Mouse (Mus musculus): ENCODE data around the gene Alkbh1.

The Alkbh1 gene

DNA sequence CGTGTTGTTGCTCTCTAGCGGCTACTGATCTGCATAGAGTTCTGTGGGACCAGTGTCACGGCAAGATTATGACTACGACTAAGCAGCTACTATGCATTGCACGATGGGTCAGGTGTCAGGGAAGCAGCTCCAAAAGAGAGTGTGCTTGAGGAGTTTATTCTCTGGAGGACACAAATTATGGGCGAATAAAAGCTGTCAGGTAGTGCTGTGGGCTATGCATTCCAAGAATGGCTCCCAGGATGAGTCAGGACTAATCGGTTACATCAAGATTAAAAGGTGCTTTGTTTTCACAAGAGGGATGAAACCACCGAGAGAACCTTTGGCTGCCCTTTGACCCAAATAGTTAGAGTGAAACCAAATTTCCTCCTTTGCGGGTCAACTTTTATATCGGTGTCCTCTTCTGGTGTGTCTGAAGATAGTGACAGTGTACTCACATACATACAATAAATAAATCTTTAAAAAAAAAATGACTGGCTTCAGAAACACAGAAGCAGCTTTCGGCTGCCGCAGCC lies 23.8 kb downstream of the Alkbh1 start:
- in situ Hi-C loops (cut with MboI; ENCODE audit: low sequenced_read_pairs), result no loop called here

DNA sequence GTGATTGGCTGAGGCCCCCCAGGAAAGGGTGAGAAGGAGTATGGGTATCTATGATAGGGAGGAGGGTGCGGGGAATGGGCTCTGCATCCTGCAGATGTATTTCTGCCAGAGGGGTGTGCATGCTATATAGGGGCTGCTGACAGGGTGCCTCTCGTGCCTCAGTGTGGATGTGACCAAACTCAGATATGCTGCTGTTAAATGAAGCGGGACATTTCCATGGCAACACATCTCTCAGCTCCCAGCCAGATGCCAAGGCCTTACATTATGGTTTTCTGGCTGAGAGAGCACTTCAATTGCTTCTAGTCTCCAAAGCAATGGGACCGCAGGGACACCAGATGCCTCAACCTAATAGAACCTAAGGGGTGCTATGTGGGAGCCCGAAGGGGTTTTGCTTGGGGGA lies 24.9 kb downstream of the Alkbh1 start:
- in situ Hi-C loops (cut with MboI; ENCODE audit: low sequenced_read_pairs), result no loop called here

DNA sequence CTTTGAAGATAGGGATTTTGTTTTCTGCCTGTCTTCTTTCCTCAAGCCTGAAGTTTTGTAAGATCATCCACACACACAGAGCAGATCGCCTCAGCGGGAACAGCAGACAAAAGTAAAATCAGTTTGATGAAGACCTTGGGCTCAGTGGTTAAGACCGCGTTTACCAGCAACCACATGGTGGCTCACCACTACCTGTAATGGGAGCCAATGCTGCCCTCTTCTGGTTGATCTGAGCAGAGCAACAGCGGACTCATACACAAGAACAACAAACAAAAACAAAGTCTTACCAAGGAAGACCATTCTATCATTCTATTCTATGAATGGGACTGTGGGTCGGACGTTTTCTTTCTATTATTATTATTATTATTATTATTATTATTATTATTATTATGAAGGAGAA lies 27.1 kb downstream of the Alkbh1 start:
- in situ Hi-C loops (cut with MboI; ENCODE audit: low sequenced_read_pairs), result no loop called here

DNA sequence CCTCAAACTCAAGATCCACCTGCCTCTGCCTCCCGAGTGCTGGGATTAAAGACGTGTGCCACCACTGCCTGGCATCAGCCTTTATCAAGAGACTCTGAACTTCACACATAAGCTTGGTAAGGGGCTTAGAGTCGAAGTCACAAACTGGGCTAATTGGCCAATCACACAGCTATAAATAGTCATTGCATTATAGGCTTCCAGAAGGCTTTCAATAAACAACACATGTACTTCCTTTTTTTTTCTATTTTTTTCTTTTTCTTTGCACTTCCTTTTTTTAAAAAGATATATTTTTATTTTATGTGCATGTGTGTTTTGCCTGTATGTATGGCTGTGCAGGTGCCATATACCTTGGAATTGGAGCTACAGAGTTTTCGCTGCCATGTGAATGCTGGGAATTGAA lies 28.5 kb downstream of the Alkbh1 start:
- in situ Hi-C loops (cut with MboI; ENCODE audit: low sequenced_read_pairs), result no loop called here

DNA sequence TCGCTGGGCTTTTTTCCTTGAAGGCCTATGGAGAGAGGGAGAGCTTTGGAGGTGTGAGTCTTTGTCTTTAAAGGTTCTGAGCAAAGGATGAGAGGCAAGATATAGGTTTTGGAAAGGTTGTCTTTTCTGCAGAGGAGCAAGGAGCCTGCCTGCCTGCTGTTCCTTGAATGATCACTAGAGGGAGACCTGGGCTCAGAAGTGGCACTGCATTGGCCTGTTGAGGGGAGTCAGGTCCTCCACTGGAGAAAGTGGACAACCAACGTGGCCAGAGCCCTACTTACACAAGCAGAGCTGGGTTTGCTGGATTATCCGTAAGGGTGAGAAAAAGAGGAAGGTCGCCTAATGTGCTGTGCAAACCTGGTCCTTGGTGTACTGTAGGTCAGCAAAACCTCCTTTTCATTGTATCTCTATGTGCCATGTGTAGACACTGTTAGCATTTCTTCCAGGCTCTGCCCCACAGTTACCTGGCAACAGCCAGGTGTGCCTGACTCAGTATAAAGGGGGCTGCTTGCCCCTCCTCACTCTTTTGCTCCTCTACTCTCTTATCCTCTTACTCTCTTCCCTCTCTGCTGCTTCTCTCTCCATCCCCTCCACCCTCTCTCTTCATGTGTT lies 30.5 kb downstream of the Alkbh1 start:
- in situ Hi-C loops (cut with MboI; ENCODE audit: low sequenced_read_pairs), result no loop called here

DNA sequence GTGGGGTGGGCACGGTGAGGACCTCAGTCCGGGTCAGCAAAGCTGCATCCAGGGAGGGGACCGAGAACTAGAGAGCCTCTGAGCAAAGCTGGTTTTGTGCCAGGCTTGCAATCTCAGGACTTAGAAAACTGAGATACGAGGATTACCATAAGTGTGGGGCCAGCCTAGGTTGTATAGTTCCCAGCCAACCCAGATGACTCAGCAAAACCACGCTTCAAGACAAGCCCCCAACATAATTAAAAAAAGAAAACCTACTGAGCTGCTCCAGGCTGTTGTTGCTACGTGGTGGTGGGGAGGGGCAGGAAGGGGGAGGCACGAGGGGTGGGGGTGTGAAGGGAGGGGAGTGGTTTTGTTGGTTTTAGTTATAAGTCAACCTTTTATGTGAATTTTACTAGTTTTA lies 32.8 kb downstream of the Alkbh1 start:
- in situ Hi-C loops (cut with MboI; ENCODE audit: low sequenced_read_pairs), result no loop called here

DNA sequence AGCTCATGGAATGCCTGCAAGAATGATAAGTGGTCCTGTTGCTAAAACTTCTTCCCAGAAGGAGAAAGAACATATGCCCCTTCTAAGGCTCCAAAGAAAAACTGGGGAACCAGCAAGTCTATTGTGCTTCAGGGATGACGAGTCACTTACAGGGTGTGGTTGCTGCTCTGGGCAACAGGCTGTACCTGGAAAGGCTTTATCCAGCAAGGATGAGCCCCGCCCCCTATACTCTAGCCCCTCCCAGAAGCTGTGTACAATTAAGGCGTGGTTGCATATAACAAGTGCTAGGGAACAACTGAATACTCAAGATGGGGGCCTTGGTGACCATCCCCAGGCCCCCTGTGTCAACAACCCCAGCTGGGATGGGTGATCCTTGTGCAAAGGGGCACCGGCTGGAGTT lies 34.7 kb downstream of the Alkbh1 start:
- in situ Hi-C loops (cut with MboI; ENCODE audit: low sequenced_read_pairs), result no loop called here

DNA sequence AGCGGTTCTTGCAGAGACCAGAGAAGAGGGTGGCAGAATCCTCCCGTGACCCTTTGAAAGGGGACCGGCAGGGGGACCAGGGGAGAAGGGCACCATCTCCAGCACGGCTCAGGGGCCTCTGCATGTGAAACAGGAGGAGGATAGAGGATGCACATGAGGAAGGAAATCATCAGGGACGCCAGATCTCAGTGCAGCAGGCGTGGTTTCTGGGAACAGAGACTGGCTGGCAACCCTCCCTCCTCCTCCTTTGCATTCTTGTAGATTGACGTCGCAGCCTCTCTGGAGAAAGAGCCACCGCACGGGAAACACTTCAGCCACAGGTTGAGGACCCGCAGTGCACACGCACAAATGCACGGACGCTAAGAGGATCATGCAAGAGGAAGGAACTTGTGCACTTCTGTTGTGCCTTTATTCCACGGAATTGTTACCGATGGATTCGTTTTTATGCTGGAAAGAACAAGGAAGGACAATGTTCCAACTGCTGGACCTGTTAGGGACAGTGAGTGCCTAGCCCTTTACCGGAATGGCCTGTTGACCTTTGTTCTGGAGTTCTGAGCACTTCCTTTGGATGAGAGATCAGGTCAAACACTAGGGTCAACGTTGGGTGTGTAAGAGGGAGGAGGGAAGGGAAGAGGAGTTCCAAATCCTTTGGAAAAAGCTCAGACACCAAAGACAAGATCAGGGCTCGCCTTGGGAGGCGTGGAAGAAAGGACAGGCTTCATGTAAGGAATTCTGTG lies 35.8 kb downstream of the Alkbh1 start:
- in situ Hi-C loops (cut with MboI; ENCODE audit: low sequenced_read_pairs), result no loop called here

DNA sequence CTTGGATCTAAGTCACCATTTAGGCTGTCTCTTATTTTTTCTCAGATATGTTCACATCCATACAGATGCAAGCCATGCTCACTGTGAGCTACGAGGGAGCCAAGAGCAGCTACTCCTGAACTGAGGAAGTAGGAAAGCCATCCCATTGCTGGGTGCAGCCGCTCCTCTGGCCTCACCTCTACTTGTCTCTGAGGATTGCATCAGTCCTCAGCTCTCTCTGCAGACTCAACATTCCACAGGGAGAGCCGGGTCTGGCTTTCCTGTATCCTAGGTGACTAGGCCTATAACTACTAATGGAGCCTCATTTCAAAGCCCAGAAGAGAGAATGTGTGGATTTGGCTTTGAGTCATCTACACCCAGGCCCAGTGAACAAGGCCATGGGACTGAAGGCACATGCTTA lies 38.1 kb downstream of the Alkbh1 start:
- in situ Hi-C loops (cut with MboI; ENCODE audit: low sequenced_read_pairs), result no loop called here

DNA sequence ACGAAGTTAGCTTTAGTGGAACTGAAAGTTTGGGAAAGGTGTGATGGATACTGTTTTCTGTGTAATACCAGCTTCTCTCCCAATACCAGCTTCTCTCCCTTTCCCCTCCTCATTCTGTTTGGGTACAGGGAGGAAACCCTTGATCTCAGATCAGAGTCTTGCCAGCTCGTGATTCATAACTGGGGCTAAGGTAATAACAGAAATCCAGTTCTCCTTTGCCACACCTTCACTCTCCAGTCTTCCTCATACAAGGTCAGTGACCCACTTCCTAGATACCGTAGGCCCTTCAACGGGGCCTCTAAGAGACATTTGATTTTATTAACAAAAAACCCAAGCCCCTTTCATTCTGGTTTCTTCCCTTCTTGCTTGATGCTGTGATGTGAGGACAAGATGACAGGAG lies 38.7 kb downstream of the Alkbh1 start:
- in situ Hi-C loops (cut with MboI; ENCODE audit: low sequenced_read_pairs), result no loop called here

DNA sequence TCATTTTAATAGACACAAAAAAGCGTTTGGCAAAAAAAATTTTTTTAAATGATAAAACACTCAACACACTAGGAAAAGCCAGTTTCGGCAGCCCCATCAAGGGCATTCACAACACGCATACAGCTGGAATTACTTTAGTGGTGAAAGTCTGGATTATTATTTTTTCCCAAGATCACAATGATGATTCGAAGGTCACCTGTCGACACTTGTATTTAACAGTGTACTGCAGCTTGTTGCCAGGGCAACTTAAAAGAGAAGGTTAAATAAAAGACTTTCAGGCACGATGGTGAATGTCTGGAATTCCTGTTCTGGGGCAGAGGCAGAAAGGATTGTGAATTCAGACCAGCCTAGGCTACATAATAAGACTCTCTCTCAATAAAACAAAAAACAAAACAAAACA lies 41.9 kb downstream of the Alkbh1 start:
- in situ Hi-C loops (cut with MboI; ENCODE audit: low sequenced_read_pairs), result no loop called here

DNA sequence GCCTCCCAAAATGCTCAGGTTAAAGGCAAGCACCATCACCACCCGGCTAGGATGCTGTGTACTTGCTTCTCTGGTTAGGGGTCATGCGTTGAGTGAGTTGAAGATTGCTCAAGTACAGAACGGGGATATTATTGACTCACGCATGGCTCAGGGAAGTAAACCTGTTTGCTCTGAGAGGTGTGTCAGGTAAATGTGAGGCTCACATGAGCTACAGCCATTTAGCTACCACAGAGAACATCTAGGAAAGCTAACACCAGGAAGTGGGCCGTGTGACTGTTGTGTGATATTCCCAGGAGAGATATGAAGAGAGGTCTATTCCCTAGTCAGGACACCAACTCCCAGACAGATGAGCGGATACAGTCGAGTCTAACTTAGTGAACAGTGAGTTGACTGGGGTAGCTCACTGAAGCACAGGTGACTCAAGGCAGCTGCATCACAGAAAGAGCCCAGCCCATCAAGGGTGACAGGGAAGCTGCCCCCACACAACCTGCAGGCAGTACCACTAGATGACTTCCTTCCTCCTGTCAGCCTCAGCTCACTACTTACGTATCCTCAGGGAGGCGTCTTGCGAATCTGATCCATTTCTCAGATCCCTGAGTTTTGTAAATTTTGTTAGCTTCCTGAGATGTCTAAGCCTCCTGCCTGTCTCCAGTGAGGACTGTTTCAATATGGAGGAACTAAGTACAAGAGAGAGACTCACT lies 44.5 kb downstream of the Alkbh1 start:
- in situ Hi-C loops (cut with MboI; ENCODE audit: low sequenced_read_pairs), result no loop called here

DNA sequence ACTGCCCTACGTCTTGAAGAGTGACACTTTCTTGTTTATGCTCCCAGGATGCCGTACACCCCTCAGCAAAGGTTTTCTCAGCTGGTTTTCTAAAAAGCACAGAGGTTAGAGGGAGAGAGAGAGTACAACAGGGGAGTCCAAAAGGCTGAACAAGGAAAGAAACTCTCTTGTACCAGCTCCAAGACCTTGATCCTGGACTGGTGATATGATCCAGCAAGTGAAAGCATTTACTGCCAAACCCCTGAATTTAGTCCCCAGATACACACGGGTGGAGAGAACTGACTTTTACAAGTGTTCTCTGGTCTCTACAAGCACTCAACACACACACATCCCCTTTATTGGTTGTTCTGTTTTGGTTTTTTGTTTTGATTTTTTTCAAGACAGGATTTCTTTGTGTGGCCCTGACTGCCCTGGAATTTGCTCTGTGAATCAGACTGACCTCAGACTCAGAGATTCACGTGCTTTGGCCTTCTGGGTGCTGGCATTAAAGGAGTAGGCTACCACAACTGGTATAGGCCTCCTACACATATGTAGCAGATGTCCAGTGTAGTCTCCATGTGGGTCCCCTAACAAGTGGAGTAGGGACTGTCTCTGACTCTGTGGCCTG lies 45.9 kb downstream of the Alkbh1 start:
- in situ Hi-C loops (cut with MboI; ENCODE audit: low sequenced_read_pairs), result no loop called here

DNA sequence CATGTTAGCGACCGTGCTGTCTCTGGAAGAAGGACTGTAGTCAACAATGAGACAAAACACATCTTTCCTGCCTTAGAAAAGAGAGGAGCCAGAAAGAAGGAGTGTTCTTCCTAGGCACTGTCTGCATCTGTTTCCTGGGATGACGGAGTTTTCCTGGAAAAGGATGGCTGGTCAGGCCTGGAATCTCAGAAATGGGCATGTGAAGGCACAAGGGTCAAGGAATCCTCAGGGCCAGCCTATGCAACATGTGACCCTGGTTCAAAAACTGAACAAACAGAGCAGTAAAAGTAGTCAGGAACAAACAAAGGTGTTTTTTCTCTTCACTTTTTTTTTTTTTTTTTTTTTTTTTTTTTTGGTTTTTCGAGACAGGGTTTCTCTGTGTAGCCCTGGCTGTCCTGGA lies 46.7 kb downstream of the Alkbh1 start:
- in situ Hi-C loops (cut with MboI; ENCODE audit: low sequenced_read_pairs), result no loop called here

DNA sequence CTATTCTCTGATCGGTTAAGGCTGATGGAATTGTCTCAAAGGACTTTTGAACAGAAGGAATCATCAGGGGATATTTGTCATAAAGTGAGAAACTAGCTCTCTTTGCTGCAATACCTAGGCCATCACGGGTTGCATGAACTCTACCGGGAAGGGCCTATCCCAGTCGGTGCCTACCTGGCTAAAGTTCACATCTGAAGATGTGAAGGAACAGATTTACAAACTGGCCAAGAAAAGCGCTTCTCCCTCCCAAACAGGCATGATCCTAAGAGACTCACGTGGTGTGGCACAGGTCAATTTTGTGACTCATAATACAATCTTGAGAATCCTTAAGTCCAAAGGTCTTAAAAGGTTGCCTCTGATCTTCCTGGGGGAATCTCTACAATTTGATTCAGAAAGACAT lies 49.5 kb downstream of the Alkbh1 start:
- in situ Hi-C loops (cut with MboI; ENCODE audit: low sequenced_read_pairs), result no loop called here

DNA sequence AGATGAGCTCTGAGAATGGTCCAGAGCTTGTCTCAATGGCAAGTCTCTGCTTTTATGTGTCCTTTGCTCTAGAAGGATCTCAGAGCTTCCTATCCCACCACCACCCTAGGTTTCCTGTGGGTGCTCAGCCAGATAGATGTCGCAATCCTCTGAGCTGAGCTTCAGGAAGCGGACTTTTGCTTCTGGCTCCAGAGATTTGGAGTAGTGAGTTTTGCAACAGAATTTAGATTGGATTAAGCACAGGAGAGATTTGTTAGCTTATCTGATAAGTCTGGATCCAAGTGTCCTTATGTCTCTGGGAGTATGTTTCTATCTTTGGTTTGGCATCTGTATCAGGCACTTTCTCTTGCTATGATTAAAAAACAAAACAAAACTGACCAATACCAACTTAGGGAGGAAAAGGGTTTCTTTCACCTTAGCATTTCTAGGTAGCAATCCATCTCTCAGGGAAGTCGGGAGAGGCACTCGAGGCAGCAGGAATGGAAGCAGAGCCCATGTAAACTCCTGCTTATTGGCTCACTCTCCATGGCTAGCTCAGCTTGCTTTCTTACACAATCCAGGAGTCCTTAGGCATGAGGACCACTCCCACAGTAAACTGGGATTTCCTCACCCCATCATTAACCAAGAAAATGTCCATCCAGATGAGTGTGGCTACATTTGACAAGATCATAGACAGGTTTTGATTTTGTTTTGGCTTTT lies 50.2 kb downstream of the Alkbh1 start:
- in situ Hi-C loops (cut with MboI; ENCODE audit: low sequenced_read_pairs), result no loop called here

DNA sequence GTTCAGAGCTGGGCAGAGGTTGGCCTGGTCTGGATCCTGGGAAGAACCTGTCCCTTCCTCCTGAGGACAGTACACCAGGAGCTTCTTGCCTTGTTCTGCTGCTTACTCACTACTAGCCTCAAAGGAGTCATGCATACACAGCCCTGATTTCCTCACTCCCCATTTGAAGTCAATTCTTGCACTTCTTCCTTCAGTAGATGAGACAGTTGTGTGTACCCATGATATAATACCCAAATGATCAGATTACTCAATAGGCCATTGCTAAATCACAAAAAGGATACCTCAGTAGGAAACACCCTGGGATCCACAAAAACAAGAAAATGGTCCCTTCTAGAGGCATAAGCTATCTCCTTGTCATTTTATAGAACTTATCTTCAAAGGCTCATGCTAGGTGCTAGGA lies 52.5 kb downstream of the Alkbh1 start:
- in situ Hi-C loops (cut with MboI; ENCODE audit: low sequenced_read_pairs), result no loop called here

DNA sequence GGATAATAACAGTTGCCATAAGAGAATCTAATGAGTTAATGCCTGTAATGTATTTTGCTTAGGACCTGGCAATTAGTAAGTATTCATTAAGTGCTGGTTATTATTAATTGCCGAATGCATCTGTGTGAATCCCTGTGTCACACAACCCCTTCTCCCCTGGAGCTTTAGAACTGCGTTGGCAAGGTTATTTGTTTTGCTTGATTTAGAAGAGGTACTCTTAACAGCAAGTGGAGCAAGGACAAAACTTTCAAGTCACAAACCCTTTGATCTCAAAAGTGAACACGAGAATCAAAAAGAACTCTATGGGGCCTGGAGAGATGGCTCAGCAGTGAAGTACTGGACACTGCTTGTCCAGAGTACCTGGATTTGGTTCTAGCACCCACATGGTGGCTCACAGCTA lies 54.6 kb downstream of the Alkbh1 start:
- in situ Hi-C loops (cut with MboI; ENCODE audit: low sequenced_read_pairs), result no loop called here

DNA sequence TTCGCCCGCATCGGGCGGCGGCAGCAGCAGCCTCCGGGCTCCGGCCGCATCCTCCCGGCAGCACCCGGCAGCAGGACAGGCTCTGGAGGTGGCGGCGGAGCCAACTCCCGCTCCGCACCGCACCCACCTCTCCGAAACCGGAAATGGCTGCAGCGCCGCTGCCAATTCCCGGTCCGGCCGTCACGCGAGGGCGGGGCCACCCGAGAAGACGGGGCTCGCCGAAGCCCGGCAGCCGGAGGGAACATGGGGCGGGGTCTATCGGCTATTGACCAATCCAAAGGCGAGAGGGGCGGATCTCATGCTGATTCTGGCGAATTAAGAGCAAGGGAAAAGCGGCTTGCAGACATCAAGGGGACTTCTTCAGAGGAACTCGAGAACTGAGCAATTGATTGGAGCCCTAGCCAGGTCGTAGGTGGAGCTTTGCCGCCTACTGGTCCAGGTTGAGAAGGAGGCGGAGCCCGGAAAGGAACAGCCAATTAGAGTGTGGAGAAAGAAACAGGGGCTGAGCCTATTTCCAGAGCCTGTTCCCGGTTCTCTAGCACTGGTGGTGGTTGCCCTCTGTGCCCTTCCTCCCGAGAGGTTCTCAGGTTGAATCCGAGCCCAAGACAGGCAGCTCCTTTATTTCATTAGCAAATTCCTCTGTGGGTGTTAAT lies 55.6 kb downstream of the Alkbh1 start, which contains the start of gene Sptlc2:
TSS of gene Sptlc2 (minus strand) at position 234 of the 653 bp plus-strand sequence.
- in situ Hi-C loops (cut with MboI; ENCODE audit: low sequenced_read_pairs), result no loop called here
